Mouse (Mus musculus) frontal cortex, postnatal 36 days (tissue): ENCODE data around the gene Josd2.

Experiments used
- DNase-seq, 2 experiments: peaks; one replicate each; pipeline ENCODE4 v3.0.0; 2022; ENCODE audit warnings: low spot score in 2 of 2

The Josd2 gene

GRCm38 (mm10) chr7:44500046-44500445 is 32.3 kb downstream of the Josd2 start:
- DNase-seq = no peak

DNA sequence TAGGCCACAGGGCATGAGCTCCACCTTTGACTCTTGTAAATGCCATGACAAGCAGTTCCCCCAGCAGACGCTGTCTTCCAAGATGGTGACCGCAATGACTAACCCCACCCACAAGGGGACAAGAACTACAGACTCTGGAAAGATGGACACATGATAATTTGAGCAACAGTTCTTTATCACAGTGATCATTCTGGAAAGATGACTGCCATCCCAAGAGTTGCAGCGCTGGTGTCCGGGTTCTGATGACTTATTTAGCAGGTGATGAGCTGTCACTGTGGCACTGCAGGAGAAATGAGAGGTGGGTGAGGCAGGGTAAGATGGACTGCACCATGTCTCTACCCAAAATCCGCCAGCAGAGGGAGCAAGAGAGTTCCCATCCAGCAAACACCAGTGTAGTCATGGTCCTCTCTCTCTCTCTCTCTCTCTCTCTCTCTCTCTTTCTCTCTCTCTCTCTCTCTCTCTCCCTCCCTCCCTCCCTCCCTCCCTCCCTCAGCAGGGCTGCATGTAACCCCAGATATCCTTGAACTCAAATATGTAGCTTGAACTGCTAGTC is 33.9 kb downstream of the Josd2 start:
- DNase-seq = peak; percentile 75 to 76

GRCm38 (mm10) chr7:44507491-44507890 is 39.7 kb downstream of the Josd2 start:
- DNase-seq = no peak

DNA sequence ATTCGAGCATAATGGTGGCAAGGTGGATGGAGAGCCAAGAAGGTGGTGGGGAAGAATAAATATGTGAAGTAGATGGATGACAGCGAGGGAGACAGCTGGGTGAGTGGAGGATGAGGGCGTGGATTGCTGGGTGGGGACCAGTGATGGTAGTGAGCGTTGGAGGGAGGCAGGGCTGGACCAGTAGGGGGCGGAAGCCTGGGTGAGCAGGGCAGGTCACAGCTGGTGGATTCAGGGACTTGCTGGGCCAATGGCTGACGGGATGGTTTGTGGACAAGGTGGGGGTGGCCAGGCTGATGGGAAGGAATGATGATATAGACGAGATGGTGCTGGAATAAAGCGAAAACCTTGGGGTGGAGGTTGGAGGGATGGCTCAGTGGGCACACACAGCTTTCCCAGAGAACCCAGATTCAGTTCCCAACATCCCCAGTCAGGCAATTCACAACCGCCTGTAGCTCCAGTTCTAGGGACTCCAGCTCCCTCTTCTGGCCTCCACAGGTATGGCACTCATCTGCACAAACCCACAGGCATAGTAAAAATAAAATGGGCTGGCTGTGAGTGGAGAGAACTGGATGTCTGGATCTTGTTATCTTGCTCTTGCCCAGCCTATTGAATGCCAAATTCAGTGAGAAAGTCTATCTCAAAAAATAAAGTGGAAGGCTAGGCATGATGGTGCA is 51.6 kb downstream of the Josd2 start:
- DNase-seq = no peak

DNA sequence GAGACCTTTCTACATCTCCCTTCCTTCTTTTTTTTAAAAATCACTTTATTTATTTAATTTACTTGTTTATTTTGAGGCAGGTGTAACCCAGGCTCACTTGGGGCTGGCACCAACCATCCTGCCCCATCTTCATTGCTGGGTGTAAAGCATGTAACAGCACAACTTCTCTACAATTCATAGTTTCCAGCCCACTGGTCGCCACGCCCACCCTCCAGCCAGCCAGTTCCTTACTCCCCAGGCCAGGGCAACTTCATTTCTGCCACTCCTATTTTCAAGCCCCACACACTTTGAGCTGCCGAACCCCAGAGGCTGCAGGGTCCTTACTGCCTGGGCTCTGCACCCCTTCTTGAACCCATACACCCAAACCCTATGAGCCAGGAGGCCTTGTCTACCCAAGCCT is 53.2 kb downstream of the Josd2 start:
- no peak for DNase-seq
